Mouse (Mus musculus): ENCODE results near the gene Snap25.

The Snap25 gene

GRCm38 (mm10) chr2:136811331-136811730, 98.1 kb downstream of the Snap25 start:
- DNase-seq (ENCODE audit: low spot score): no peak

GRCm38 (mm10) chr2:136816717-136817400, 103.6 kb downstream of the Snap25 start:
- no peak for DNase-seq (ENCODE audit: low spot score)

- DNase-seq (ENCODE audit: low spot score): no peak
These were observed 110.8 kb downstream of the Snap25 start for GRCm38 (mm10) chr2:136823751-136824716.

- DNase-seq (ENCODE audit: low spot score): no peak
These were observed 114.4 kb downstream of the Snap25 start for GRCm38 (mm10) chr2:136827612-136828011.
